29 mouse cellular contexts compared by ENCODE assay signal in the genomic region with DNA sequence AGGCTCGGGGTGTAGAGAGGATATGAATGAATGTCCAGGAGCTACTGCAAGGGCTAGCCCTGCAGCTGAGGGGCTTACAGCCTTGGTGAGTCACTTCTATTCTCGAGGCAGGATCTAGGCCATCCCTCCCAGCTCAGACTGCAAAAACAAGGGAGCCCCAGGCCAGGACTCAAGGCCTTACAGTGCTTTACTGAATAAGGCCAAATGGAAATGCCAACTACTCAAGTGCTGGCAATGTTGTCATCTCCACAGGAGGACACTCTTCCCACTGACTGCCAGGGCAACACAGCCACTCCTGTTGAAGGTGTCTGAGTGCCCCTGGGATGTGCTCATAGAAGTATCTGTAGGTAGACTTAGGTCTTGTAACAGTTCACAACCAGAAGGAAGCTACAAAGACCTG. TPM values are rescaled to one million over a fixed set of nuclear protein-coding genes. Genes with fewer than 3 reads are reported as not detected.
A peak's percentile ranks its signal among the peaks of the same experiment; 100 is the strongest.
DNase-seq lines count a peak whose midpoint lies in the region; ATAC-seq and TF ChIP-seq lines count a peak whose summit lies in the region.
"Had no signal": no experiment of that assay in that cellular context is flagged by ENCODE, and none has a peak within 500 bp of the region (broad histone marks: within the 10 kb centered on the region; RNA-seq: fewer than 3 reads in every experiment).

No protein-coding gene starts in this region.

- no peak for DNase-seq in cerebellum, adult 2 months
- DNase-seq in cerebellum, adult 11-12 months = no peak
- DNase-seq in hindbrain, embryonic 10.5 days (ENCODE audit: low spot score) = no peak
- no peak for DNase-seq in neural tube, embryonic 10.5 days (ENCODE audit: extremely low spot score, low spot score)
- DNase-seq: cerebellum, adult 11 months; gastrocnemius, postnatal 25 days; heart, adult 11 months; kidney, adult 8-10 months; kidney, postnatal 4 days; liver, postnatal 0 days; lung, postnatal 36 days; right cerebral cortex, postnatal 4 days; thymus, adult 18-20 months; thymus, postnatal 36 days had no signal

- no peaks in the 10 kb centered on the region for H3K36me3 ChIP-seq in hindbrain, embryonic 10.5 days
- no peaks in the 10 kb centered on the region for H3K36me3 ChIP-seq in hindbrain, embryonic 16.5 days (ENCODE audit: control insufficient read depth, insufficient read depth, low read length)
- H3K36me3 ChIP-seq in neural tube, embryonic 15.5 days = no peaks in the 10 kb centered on the region
- H3K36me3 ChIP-seq in liver, embryonic 12.5 days = no peaks in the 10 kb centered on the region
- H3K36me3 ChIP-seq: heart, embryonic 10.5 days; heart, embryonic 15.5 days; hindbrain, embryonic 12.5 days; limb, embryonic 13.5 days had no signal

- no peaks in the 10 kb centered on the region for H3K27me3 ChIP-seq in cerebellum, adult 2 months (ENCODE audit: control insufficient read depth, insufficient read depth, low read length)
- H3K27me3 ChIP-seq in hindbrain, embryonic 10.5 days (ENCODE audit: insufficient read depth, poor library complexity, severe bottlenecking) = peaks cover 6% of the 10 kb centered on the region; the same call in 1 of the 2 replicates
- no peaks in the 10 kb centered on the region for H3K27me3 ChIP-seq in hindbrain, embryonic 16.5 days (replicated peaks; ENCODE audit: control insufficient read depth, insufficient read depth, low read length)
- H3K27me3 ChIP-seq in neural tube, embryonic 15.5 days (replicated peaks) = no peaks in the 10 kb centered on the region
- peaks cover 63% of the 10 kb centered on the region for H3K27me3 ChIP-seq in liver, embryonic 12.5 days (replicated peaks)

- ATAC-seq in hindbrain, embryonic 16.5 days = no peak
- no peak for ATAC-seq in neural tube, embryonic 15.5 days (ENCODE audit: low FRiP score)
- no peak for ATAC-seq in liver, embryonic 12.5 days
- ATAC-seq: CD4-positive, CD25-positive, alpha-beta regulatory T cell, adult 4 months; forebrain, embryonic 16.5 days; intestine, embryonic 16.5 days; liver, postnatal 0 days had no signal

- TF ChIP-seq CTCF in cerebellum, adult 2 months (IDR thresholded peaks at IDR 0.05; ENCODE audit: borderline replicate concordance, insufficient read depth, low read depth, low read length) = no peak

- TF ChIP-seq POLR2A in cerebellum, adult 2 months (IDR thresholded peaks at IDR 0.05; ENCODE audit: borderline replicate concordance, insufficient read depth, low read length) = no peak

- H3K4me1 ChIP-seq in cerebellum, adult 2 months (ENCODE audit: control insufficient read depth, insufficient read depth, low read length) = peaks cover 9% of the 10 kb centered on the region
- H3K4me1 ChIP-seq in hindbrain, embryonic 10.5 days (replicated peaks) = peaks cover 51% of the 10 kb centered on the region
- peaks cover 16% of the 10 kb centered on the region for H3K4me1 ChIP-seq in hindbrain, embryonic 16.5 days (ENCODE audit: control insufficient read depth, insufficient read depth, low read depth, low read length)
- H3K4me1 ChIP-seq in neural tube, embryonic 15.5 days = peaks cover 54% of the 10 kb centered on the region
- H3K4me1 ChIP-seq in liver, embryonic 12.5 days = peaks cover 4% of the 10 kb centered on the region

- H3K9me3 ChIP-seq in hindbrain, embryonic 10.5 days = no peaks in the 10 kb centered on the region
- no peaks in the 10 kb centered on the region for H3K9me3 ChIP-seq in hindbrain, embryonic 16.5 days (ENCODE audit: control insufficient read depth, low read length)
- no peaks in the 10 kb centered on the region for H3K9me3 ChIP-seq in neural tube, embryonic 15.5 days (replicated peaks)
- H3K9me3 ChIP-seq in liver, embryonic 12.5 days (replicated peaks) = no peaks in the 10 kb centered on the region
- H3K9me3 ChIP-seq: heart, embryonic 10.5 days; heart, embryonic 15.5 days; hindbrain, embryonic 12.5 days; limb, embryonic 13.5 days had no signal

- WGBS in cerebellum, adult 2 months = 52% methylated on average over 2 of the region's 2 CpGs
- WGBS in hindbrain, embryonic 10.5 days = 61% methylated on average over 2 of the region's 2 CpGs
- WGBS in hindbrain, embryonic 16.5 days = 69% methylated on average over 2 of the region's 2 CpGs
- WGBS in neural tube, embryonic 15.5 days = 69% methylated on average over 2 of the region's 2 CpGs
- 52% methylated on average over 2 of the region's 2 CpGs for WGBS in liver, embryonic 12.5 days (ENCODE audit: insufficient replicate concordance)

- H3K4me2 ChIP-seq in hindbrain, embryonic 16.5 days (ENCODE audit: low read length) = no peak overlapping the region
- no peak overlapping the region for H3K4me2 ChIP-seq in neural tube, embryonic 15.5 days
- H3K4me2 ChIP-seq in liver, embryonic 12.5 days = no peak overlapping the region
- H3K4me2 ChIP-seq: heart, embryonic 15.5 days; hindbrain, embryonic 12.5 days; limb, embryonic 13.5 days; liver, embryonic 11.5 days; midbrain, embryonic 11.5 days had no signal

- no peak overlapping the region for H3K4me3 ChIP-seq in cerebellum, adult 2 months (replicated peaks; ENCODE audit: insufficient read depth, low read depth, low read length)
- H3K4me3 ChIP-seq in hindbrain, embryonic 10.5 days = no peak overlapping the region
- no peak overlapping the region for H3K4me3 ChIP-seq in hindbrain, embryonic 16.5 days (ENCODE audit: low read length)
- H3K4me3 ChIP-seq in neural tube, embryonic 15.5 days (replicated peaks) = no peak overlapping the region
- H3K4me3 ChIP-seq in liver, embryonic 12.5 days = no peak overlapping the region
- H3K4me3 ChIP-seq: erythroblast, embryonic 14.5 days; heart, embryonic 10.5 days; heart, embryonic 15.5 days; hindbrain, embryonic 12.5 days; limb, embryonic 13.5 days had no signal

- no peak overlapping the region for H3K9ac ChIP-seq in hindbrain, embryonic 16.5 days (ENCODE audit: low read depth, low read length)
- no peak overlapping the region for H3K9ac ChIP-seq in neural tube, embryonic 15.5 days (replicated peaks)
- no peak overlapping the region for H3K9ac ChIP-seq in liver, embryonic 12.5 days
- H3K9ac ChIP-seq: heart, embryonic 15.5 days; hindbrain, embryonic 12.5 days; limb, embryonic 13.5 days; liver, postnatal 0 days had no signal

- H3K27ac ChIP-seq in cerebellum, adult 2 months (ENCODE audit: insufficient read depth, low read length) = peak overlapping the region; percentile 40; the same call in 1 of the 2 replicates
- peak overlapping the region; percentile 45; the same call in 1 of the 2 replicates for H3K27ac ChIP-seq in hindbrain, embryonic 10.5 days
- no peak overlapping the region for H3K27ac ChIP-seq in hindbrain, embryonic 16.5 days (ENCODE audit: low read depth, low read length)
- H3K27ac ChIP-seq in neural tube, embryonic 15.5 days (replicated peaks) = 0 out of 2 replicates have a peak overlapping the region, but pooled peaks have one; percentile 23
- H3K27ac ChIP-seq in liver, embryonic 12.5 days = no peak overlapping the region
- H3K27ac ChIP-seq: heart, embryonic 10.5 days; heart, embryonic 15.5 days; hindbrain, embryonic 12.5 days; kidney, postnatal 0 days; limb, embryonic 13.5 days; stomach, postnatal 0 days had no signal

RNA-seq across cellular contexts. Expression of gene Galnt16, which starts 8.4 kb away (rescaled TPM):
- 29.3 and 32.8 TPM in 2 replicates for polyA plus RNA-seq in cerebellum, adult 2 months (2012; rRNA removed)
- 17.7 and 18.9 TPM in 2 replicates for polyA plus RNA-seq in hindbrain, embryonic 10.5 days (2016; fragmentation: Nextera tagmentation; extraction: Ambion mirVana)
- polyA plus RNA-seq in hindbrain, embryonic 16.5 days (2015; fragmentation: Nextera tagmentation; extraction: Ambion mirVana) = 34.0 and 35.9 TPM in 2 replicates
- 32.9 and 35.0 TPM in 2 replicates for polyA plus RNA-seq in neural tube, embryonic 15.5 days (2015; fragmentation: Nextera tagmentation; extraction: Ambion mirVana)
- 0.28 and 0.48 TPM in 2 replicates for polyA plus RNA-seq in liver, embryonic 12.5 days (2016; fragmentation: Nextera tagmentation; extraction: Ambion mirVana)

Comparison
In these comparisons a context has a peak if more than half of its experiments do, and no peak if none do; other contexts are left out.
1. H3K27ac ChIP-seq: peak in cerebellum, adult 2 months (single experiment), hindbrain, embryonic 10.5 days (single experiment) and neural tube, embryonic 15.5 days (single experiment); none in hindbrain, embryonic 16.5 days (single experiment) and liver, embryonic 12.5 days (single experiment).
2. RNA of gene Galnt16, which starts 8.4 kb away (polyA plus RNA-seq): 32.9 to 35.0 TPM in neural tube, embryonic 15.5 days, 34.0 to 35.9 TPM in hindbrain, embryonic 16.5 days, 29.3 to 32.8 TPM in cerebellum, adult 2 months and 17.7 to 18.9 TPM in hindbrain, embryonic 10.5 days; 0.28 to 0.48 TPM in liver, embryonic 12.5 days; every median in the first group is over 10 times any median in the second.